Mouse (Mus musculus) kidney, adult 10 weeks (tissue): ENCODE data around the gene Pde6b. TPM values are rescaled to one million over a fixed set of nuclear protein-coding genes. Genes with fewer than 3 reads are reported as not detected.

ENCODE experiments used
- polyA plus RNA-seq: library from polyadenylated mRNA; stranded (reverse); fragments of 350-450 nt; fragmentation: Illumina TruSeq; extraction: RNeasy Lipid Tissue Mini Kit (QIAGEN cat#74804); gene quantifications from one replicate; pipeline ENCODE4 v1.2.3, GENCODE M21; 2014; ENCODE audit warnings: low read depth, low replicate concordance

Pde6b gene
- polyA plus RNA-seq, result not detected

GRCm38 (mm10) chr5:108388201-108388600 is at the start of gene Pde6b:
Gene Pde6b, plus strand, starts transcription at chr5:108388391.

DNA sequence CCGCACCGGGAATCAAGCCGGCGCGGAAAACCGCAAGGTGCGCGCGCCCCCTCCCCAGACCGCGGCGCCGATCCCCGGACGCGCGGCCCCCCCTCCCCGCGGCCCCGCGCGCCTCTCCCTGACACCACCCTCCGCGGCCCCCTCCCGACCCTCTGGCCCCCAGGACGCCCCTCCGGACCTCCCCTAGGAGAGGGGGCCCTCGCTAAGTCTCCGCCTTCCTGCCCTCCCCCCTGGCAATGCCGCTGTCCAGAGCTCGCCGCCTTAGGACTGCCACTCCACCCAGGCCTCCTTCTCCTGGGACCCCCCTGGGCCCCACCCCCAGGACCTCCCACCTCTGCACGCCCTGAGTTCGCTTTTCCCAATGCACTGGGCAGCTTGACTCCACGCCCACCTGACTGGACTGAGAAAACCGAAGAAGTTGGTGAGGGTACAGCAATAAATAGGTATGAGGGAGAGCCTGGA is 20.3 kb upstream of the Pde6b start, which contains the start of gene Gm42517:
TSS of gene Gm42517 (minus strand) at position 52 of the 462 bp plus-strand sequence.

DNA sequence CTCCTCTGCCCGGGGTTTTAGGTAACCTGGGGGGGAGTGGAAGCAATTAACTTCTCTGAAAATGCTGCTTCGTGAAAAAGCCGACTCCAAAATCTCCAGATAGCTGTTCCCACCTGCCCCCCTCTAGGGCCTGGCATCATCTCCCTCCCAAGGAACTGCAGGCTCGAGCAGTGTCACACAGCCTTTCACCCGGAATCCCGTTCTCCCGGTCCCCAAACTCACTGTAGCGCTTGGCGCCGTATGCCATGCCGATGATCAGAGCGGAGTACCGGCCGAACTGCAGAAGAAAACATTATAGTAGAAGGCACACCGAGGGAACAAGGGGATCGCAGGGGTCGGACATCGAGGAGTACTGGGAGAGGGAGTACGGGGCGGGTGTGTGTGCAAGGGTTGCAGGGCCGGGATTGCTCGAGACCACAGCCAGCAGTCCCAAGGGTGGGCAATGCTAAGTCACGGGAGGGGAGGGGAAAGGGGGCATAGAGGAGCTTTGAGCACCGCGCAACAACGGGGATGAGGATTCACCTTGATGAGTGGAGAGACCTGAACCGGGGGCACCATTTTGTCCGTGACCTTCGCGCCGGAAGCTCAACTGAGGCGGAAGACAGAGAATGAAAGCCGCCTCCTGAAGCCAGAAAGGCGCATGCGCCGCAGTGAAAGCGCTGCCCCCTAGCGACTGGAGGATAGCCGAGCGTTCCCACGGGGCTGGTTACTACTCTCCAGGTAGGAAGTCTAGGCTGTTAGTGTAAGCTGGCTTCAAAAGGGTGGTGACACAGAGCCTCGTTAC is 45.8 kb downstream of the Pde6b start, which contains the start of gene Atp5k:
TSS of gene Atp5k (minus strand) at position 645 of the 784 bp plus-strand sequence.

DNA sequence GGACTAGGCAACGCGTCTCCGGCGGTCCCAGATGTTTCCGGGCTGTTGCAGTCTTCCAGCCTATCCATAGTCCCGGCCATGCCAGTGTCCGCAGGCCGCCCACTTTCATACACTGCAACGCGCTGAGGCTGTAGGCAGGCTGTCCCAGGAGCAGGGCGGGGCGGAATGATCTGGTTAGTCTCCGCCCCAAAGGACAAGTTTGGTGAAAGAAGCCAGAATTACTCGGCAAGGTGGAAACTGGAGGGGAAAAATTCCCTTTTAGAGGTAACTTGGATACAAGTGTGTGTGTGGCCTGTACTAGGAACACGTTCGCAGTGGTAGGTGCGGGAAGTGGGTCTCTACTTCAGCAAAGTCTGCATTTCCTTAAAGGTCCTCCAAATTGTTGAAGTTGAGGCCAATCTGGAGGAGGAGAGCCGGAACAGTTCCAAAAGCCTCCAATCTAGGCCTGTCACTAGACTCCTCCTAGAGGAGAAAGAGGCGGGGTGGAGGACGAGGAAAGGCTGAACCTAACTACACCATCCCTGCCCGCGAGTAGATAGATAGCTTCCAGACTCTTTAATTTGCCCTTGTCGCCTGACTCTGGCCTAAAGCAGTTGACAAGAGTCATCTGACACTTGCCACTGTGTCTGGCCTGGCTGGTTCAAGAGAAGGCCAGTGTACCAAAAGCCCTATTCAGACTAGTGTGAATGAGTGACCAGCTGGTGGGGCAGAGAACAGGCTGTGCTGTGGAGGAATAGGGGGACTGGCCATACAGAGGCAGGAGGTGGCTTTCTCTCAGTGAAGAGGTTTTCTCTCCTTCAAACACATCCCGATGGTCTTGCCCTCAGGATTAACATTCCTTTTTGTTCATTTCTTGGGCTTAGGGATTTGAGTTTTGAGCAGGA is 60.8 kb downstream of the Pde6b start, which contains the start of gene Mfsd7a:
TSS of gene Mfsd7a (minus strand) at position 107 of the 884 bp plus-strand sequence.

GRCm38 (mm10) chr5:108461082-108462065 is 73.2 kb downstream of the Pde6b start, which contains the start of gene Pcgf3:
Gene Pcgf3, plus strand, starts transcription at chr5:108461232.

Other genes with a start within 250 kb of the Pde6b start
- gene Dr1, start 119.5 kb upstream of the Pde6b start, polyA plus RNA-seq, result 144 TPM
- gene Pigg, start 75.8 kb upstream of the Pde6b start, polyA plus RNA-seq, result 43.6 TPM
- not detected for gene Gm42517, start 20.5 kb upstream of the Pde6b start, polyA plus RNA-seq
- gene Atp5k, start 46.1 kb downstream of the Pde6b start, polyA plus RNA-seq, result 147 TPM
- 0.73 TPM for gene Mfsd7a, start 60.5 kb downstream of the Pde6b start, polyA plus RNA-seq
- gene Pcgf3, start 72.8 kb downstream of the Pde6b start, polyA plus RNA-seq, result 19.9 TPM
- gene Cplx1, start 161.6 kb downstream of the Pde6b start, polyA plus RNA-seq, result not detected
- 55.0 TPM for gene Gak, start 241.4 kb downstream of the Pde6b start, polyA plus RNA-seq
- 24.1 TPM for gene Tmem175, start 241.4 kb downstream of the Pde6b start, polyA plus RNA-seq